Mouse (Mus musculus): ENCODE data around the gene Fam169a.
"Not testable (repeated sequence)": the region's sequence is repeated elsewhere in the genome, so short reads cannot be mapped to it uniquely, and the experiment has no call there.

Gene Fam169a

DNA sequence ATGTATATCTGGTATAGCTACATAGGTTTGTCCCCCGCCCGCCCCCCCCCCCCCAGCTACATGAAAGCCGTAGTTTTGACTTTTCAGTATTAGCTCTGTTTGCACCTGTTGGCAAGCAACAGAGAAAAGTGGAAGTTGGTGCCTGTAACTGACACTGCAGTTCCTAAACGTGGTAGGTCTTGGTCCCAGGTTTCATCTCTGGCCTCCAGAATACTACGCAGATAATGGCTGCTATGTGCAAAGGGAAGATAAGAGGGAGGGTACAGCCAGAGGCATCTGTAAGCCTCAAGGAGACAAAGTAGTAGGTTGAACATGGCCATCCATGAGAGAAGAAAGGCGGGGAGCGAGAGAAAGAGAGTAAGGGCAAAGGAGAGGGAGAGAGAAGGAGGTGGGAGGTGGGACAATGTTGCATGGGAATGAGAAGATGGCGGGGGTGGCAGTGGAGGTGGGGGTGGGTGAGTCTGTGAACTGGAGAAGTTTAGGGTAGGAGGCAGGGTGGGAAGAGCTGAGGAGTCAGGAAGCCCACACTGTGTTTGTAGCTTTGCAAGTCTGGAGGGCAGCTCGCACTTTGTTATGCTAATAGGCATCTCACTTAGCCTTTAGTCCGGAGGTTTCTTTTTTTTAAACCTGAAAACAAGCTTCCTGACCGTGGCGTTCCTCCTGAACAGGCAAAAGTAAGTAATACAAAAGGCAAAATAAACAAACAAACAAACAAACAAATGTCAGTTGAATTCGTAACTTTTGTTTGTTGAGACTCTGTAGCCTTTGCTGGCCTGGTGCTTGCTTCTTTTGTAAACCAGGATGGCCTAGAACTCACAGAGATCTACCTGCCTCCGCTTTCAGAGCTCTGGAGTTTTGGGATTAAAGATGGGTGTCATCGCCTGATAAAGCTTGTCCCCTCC lies at the start of gene Fam169a:
Gene Fam169a (plus strand): TSS at position 638 of the 902 bp plus-strand sequence.
- no peak for DNase-seq

DNA sequence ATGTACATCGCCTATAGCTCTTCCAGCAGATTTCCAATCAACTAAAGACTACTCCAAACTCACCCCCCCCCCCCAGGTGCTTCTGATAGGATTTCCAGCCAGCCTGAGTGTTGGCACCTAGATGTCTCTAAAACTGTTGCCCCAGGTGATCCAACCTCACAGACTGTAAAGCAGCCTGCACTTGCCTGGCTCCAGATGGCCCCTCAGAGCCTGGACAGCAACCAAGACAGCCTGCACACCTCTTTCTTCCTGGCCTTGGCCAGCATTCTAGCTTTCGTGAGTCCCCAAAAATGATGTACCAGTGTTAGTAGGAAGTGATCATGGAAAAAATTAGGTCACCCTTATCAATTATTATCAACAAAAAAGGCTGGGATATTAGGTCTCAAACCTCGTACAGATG lies 49.4 kb upstream of the Fam169a start:
- DNase-seq: no peak

GRCm38 (mm10) chr13:97020122-97020521 lies 47.0 kb upstream of the Fam169a start:
- no peak for DNase-seq

- no peak for DNase-seq
These were observed 45.2 kb upstream of the Fam169a start for GRCm38 (mm10) chr13:97021906-97022305.

DNA sequence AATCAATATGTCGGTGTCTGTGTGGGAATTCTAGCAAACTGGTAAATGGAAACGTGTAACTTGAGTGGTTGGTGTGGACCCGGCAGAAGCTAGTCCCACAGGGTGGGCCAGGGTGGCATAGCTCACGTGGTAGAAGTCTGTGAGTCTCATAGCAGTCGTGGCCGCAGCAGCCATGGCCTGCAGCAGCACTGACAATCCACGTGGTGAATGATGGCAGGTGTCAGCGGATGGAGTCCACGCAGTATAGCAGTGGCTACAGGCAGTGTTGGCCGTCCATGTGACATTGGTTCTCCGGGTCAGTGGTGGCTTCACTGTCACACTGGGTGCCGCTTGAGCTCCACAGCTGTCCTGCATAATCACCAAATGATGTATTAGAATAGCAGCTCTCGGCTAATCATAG lies 37.0 kb upstream of the Fam169a start:
- no peak for DNase-seq

DNA sequence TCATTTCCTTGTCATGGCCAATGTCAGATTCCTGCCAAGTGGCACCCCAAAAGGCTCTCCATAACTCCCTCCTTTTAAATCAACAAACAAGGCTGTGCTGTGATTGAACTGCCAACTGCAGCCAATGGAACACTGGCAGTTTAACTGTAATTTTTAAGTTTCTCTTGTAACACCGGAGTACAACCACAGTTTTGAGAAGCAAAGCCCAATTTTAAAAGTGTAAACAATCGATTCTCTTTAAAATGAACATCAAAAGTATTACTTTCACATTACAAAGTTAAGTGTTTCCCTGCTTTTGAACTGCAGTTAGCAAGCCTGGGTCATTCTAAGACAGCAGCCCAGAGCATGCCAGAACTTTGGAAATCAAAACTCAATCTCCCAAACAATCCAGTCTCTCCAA lies 32.8 kb upstream of the Fam169a start, which contains the start of gene 1700029F12Rik:
Gene 1700029F12Rik (minus strand): TSS at position 101 of the 400 bp plus-strand sequence.
- no peak for DNase-seq

DNA sequence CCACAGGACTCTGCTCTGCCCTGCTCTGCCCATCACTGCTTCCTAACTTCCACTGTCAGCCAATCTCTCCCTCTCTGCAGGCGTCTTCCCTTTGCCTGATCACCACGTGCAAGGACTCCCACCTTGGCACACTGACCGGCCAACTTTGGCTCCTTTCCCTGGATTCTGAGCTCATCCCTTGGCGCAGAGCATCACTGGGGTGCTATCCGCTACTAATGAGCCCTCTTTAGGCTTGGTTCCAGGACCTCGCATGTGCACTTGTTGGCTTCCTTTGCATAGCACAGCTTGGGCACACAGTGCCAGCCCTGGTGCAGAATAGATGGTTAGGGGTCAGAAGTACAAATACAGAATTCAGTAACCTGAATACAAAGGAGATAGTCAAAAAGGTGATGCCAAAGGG lies 15.9 kb upstream of the Fam169a start:
- peak; percentile 61 for DNase-seq

GRCm38 (mm10) chr13:97052667-97053066 lies 14.4 kb upstream of the Fam169a start:
- peak; percentile 71 for DNase-seq

- peak; percentile 52 for DNase-seq
These were observed 13.2 kb upstream of the Fam169a start for GRCm38 (mm10) chr13:97053844-97054243.

DNA sequence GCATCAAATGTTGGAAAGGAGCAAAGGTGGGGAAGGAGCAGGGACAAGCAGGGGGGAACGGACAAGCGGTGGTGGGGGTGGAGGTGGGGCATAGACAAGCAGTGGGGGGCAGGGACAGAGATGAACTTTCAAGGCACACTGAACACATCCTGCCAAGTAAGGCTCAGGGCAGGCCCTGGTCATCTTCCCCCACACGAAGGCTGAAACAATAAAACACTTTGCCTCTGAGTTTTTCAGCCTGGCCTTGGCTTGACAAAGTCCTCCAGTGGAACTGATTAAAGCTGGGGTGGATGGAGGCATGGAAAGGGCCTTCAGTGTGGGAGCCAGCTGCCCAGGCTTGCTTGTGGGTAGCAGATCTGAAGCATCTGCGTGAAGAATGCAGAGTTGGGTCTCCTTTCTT lies 9.3 kb upstream of the Fam169a start:
- DNase-seq: no peak

GRCm38 (mm10) chr13:97059746-97060145 lies 7.3 kb upstream of the Fam169a start:
- DNase-seq: no peak

DNA sequence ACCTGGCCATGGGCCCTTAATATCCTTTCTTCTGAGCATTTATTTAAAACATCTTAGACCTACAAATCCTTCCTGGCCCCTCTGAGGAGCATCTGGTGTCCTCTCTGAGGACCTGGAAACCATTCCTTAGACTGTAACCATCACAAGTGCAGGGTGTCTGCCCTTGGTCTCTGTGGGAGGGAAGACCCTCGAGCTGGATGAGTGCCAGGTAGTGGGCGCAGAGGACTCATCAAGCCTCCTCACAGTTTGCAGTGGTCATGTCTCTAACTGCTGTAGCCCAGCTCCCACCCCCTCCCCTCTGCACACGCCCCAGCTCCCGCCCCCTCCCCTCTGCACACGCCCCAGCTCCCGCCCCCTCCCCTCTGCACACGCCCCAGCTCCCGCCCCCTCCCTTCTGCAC lies 6.8 kb upstream of the Fam169a start:
- no peak for DNase-seq

GRCm38 (mm10) chr13:97062151-97062550 lies 4.9 kb upstream of the Fam169a start:
- no peak for DNase-seq

GRCm38 (mm10) chr13:97063431-97063830 lies 3.7 kb upstream of the Fam169a start:
- no peak for DNase-seq

DNA sequence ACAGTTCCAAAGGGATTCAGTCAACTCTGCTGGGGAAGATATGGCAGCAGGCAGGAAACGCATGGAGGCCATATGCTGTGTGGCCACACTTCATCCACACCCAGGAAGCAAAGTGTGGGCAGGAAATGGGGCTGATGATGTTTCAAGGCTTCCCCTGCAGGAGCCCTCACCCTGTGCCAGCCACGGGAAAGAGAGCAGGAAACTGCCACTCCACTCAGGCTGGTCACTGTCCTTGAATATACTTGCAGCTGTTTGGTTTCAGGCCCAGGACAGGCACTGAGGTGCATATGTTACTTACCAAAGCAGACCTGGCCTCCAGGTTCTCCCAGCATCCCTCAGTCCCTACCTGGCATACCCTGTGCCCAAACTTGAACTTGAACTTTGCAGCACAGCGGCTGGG lies 2.7 kb upstream of the Fam169a start:
- DNase-seq: no peak

- DNase-seq: not testable (repeated sequence)
These were observed 2.1 kb upstream of the Fam169a start for GRCm38 (mm10) chr13:97064844-97065621.

DNA sequence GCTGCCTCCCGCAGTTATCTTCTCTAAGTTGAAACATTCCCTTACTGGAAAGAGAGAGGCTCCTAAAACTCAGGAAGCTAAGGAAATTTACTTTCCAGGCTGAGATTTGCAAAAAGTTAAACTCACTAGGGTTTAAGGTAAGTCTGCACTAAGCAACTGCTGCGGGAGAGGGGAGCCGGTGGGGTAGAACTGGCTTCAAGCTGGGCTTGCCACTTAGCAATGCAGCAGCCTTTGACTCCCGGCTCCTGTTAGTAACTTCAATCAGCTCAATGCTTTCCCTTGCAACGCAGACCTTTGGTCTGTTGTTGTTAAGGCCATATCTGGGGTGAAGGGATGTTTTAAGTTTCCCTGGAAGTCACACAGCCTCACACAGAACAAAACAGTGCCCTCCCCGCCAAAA lies 605 bp downstream of the Fam169a start:
- DNase-seq: no peak

GRCm38 (mm10) chr13:97068151-97068550 lies 1.1 kb downstream of the Fam169a start:
- DNase-seq: no peak

DNA sequence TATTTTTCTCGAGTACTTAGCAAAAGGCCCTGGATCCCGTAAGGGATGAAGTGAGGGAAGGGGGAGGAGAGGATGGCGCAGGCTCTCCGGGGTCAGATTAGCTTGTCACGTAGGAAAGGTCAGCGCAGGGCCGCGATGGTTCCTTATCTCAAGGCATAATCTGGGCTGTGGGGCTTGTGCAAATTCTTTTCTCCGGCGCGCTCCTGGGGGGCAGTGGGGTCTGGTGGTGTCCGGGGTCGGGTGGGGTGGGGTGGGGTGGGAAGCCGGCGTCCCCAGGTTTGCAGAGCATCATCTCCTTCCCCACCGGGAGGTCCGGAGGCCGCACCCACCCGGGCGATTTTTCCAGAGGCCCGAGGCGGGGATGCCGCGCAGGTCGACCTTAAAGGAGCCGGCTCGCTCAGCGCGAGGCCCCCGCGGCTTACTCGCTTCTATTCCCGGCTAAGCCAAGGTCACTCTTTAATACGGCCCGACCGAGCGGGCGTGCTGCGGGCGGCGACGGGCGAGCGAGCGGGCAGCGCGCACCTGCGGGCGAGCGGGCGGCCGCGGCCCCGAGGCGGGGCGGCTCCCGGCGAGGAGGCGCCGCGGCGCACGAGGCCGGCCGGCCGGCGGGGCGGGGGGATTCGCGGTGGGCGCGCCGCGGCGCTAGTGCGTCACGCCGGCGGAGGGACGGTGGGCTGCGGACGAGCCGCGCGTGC lies 4.0 kb downstream of the Fam169a start:
- no peak for DNase-seq

DNA sequence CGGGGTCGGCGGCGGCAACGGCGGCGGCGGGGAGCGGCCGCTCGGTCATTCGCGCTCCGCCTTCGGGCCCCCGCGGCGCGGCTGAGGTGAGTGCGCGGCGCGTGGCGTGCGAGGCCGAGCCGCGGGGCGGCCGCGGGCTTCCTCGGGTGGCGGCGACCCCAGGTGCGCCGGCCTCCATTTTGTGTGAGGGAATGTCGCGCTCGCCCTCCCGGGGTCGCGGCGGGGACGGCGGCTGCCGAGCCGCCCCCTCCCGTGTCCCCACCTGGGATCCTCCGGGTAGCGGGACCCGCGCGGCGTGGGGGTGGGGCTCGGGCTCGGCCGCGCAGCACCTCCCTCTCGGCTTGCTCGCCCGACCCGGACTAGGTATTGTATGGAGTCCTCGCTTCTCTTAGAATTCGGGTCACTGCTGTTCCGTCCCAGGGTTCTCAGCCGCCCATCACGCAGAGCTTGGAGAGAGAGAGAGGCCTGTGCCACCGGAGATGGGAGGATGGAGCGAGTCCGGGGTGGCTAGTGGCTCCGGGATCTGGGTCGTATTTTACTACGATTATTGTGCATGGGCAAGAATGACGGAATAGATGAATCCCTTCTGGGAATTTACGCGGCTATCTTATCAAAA lies 4.6 kb downstream of the Fam169a start:
- no peak for DNase-seq

- DNase-seq: no peak
These were observed 6.4 kb downstream of the Fam169a start for GRCm38 (mm10) chr13:97073497-97073896.

- no peak for DNase-seq
These were observed 10.5 kb downstream of the Fam169a start for GRCm38 (mm10) chr13:97077556-97077955.

- DNase-seq: no peak
These were observed 13.1 kb downstream of the Fam169a start for GRCm38 (mm10) chr13:97080201-97080600.
